Mouse (Mus musculus): ENCODE measurements around the gene 1520401A03Rik. TPM values are rescaled to one million over a fixed set of nuclear protein-coding genes. Genes with fewer than 3 reads are reported as not detected.
A peak's percentile ranks its signal among the peaks of the same experiment; 100 is the strongest.

The 1520401A03Rik gene
- total and polyA plus RNA-seq, 2 experiments from 2014 or later, result not detected

DNA sequence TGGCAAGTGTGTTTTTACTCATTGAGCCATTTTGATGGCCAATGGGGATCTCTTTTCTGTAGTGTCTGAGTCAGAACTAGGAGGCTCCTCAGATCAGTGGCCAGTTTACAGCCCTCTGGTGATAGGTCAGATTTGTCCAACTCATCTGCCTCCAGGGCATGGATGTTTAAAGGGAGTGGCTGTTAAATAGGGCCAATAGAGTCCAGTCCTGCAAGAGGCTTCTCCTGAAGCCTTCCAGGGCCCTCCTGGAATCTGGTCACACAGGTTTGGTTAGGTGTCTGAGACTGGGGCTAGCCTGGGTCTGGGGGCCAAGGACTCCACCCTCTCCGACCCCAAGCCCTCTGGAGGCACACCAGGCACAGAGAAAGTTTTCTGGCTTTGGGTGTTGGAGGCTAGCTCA, 28.1 kb downstream of the 1520401A03Rik start:
- 55% methylated on average over 1 of the region's 1 CpGs for WGBS
- H3K27me3 ChIP-seq (ENCODE audit: insufficient read depth, low read length), result peaks cover 8% of the 10 kb centered on the region

DNA sequence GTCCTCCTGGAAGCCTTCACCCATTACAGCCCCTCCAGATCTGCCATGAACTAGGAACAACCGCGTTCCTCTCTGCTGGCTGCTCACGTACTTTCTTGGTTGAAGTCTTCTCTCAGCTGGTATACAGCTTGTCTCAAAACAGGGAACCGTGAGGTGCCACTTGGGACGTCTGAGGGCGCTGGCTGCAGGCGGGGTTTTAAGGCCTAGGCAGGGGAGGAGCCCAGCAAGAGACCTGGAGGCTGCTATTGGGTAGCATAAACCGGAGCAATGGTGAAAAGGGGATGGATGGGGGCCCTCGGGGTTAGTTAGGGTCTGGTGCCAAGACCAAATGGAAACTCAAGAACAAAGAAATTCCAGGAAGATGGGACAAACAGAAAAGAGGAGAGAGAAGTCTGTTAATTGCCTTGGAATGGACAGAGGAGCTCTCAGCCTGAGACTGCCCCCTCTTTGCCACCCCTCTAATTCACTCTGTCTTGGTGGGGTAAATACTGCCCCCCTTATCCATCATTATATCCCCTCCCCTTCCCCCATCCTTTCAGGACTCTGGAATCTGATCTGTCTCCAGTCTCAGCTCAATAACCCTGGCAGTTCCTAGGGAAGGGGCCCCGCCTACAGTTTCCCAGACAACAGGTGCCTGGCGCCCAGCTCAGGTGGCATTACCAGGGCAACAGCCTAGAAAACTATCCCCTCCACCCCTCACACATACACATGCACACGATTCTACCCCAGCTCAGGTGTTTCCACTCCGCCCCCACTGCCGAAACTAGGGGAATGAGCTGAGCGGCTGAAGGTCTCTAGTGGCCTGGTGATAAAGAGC, 38.5 kb downstream of the 1520401A03Rik start, which contains the start of gene Cldn9:
TSS of gene Cldn9 (minus strand) at position 171 of the 817 bp plus-strand sequence.
- no peak within 1 kb of the TSS for H3K4me2 ChIP-seq (ENCODE audit: low read depth, low read length, poor library complexity, severe bottlenecking)
- WGBS, result 20% methylated on average over 15 of the region's 15 CpGs

More for the DNA sequence above, 28.1 kb downstream of the 1520401A03Rik start:
- TF ChIP-seq CTCF (IDR thresholded peaks at IDR 0.05), result no peak
- DNase-seq (ENCODE audit: low spot score), result no peak
- H3K9ac ChIP-seq (replicated peaks; ENCODE audit: low read length, poor library complexity, severe bottlenecking), result no peak overlapping the region
- ATAC-seq (ENCODE audit: low FRiP score), result no peak
- no peaks in the 10 kb centered on the region for H3K9me3 ChIP-seq (ENCODE audit: low read length)
- no peaks in the 10 kb centered on the region for H3K4me1 ChIP-seq (ENCODE audit: insufficient read depth, low read length)
- H3K4me3 ChIP-seq (ENCODE audit: low read depth, low read length), result no peak overlapping the region
- no peaks in the 10 kb centered on the region for H3K36me3 ChIP-seq (ENCODE audit: insufficient read depth, low read length)
- H3K4me2 ChIP-seq (ENCODE audit: low read depth, low read length, poor library complexity, severe bottlenecking), result no peak overlapping the region
- no peak overlapping the region for H3K27ac ChIP-seq (ENCODE audit: low read depth, low read length)

GRCm38 (mm10) chr17:23683226-23683625, 39.4 kb downstream of the 1520401A03Rik start:
- no peak for ATAC-seq (ENCODE audit: low FRiP score)

More for the DNA sequence above, 38.5 kb downstream of the 1520401A03Rik start, which contains the start of gene Cldn9:
- DNase-seq (ENCODE audit: low spot score) (no peak), ATAC-seq (ENCODE audit: low FRiP score) (peak; percentile 20; the same call in 1 of the 2 replicates)
- Histone ChIP-seq H3K9me3 (ENCODE audit: low read length) (no peaks in the 10 kb centered on the region), H3K4me1 (ENCODE audit: insufficient read depth, low read length) (peaks cover 2% of the 10 kb centered on the region; the same call in 1 of the 2 replicates), H3K27ac (ENCODE audit: low read depth, low read length) (no peak within 1 kb of the TSS), H3K27me3 (ENCODE audit: insufficient read depth, low read length) (peaks cover 43% of the 10 kb centered on the region), H3K36me3 (ENCODE audit: insufficient read depth, low read length) (no peaks in the 10 kb centered on the region), H3K4me3 (ENCODE audit: low read depth, low read length) (no peak within 1 kb of the TSS), H3K9ac (replicated peaks; ENCODE audit: low read length, poor library complexity, severe bottlenecking) (no peak within 1 kb of the TSS)
- TF ChIP-seq CTCF (IDR thresholded peaks at IDR 0.05), result no peak

DNA sequence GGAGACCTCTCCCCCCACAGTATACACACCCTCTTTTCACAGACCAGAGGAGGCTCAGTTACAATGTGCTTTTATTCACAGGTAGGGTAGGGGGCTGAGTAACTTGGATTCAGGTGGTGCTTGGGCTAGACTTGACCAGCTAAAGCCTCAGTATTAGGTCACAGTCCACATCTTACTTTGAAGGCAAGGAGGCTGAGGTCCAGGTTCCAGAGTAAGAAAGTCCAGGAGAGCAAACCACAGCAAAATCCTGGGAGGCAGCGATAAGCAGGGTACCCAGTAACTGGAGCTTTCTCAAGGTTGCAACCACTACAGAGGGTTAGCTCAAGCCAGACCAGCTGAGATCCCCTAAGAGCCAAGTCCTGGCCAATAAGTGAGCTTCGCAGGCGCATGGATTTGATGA, 40.1 kb downstream of the 1520401A03Rik start:
- no peak overlapping the region for H3K9ac ChIP-seq (replicated peaks; ENCODE audit: low read length, poor library complexity, severe bottlenecking)
- DNase-seq (ENCODE audit: low spot score) (no peak), ATAC-seq (ENCODE audit: low FRiP score) (no peak)
- peaks cover 2% of the 10 kb centered on the region; the same call in 1 of the 2 replicates for H3K4me1 ChIP-seq (ENCODE audit: insufficient read depth, low read length)
- H3K9me3 ChIP-seq (ENCODE audit: low read length), result no peaks in the 10 kb centered on the region
- no peaks in the 10 kb centered on the region for H3K36me3 ChIP-seq (ENCODE audit: insufficient read depth, low read length)
- H3K4me3 ChIP-seq (ENCODE audit: low read depth, low read length), result no peak overlapping the region
- no peak overlapping the region for H3K4me2 ChIP-seq (ENCODE audit: low read depth, low read length, poor library complexity, severe bottlenecking)
- 77% methylated on average over 3 of the region's 3 CpGs for WGBS
- H3K27me3 ChIP-seq (ENCODE audit: insufficient read depth, low read length), result peaks cover 46% of the 10 kb centered on the region
- no peak for TF ChIP-seq CTCF (IDR thresholded peaks at IDR 0.05)
- H3K27ac ChIP-seq (ENCODE audit: low read depth, low read length), result no peak overlapping the region

More at GRCm38 (mm10) chr17:23683226-23683625, 39.4 kb downstream of the 1520401A03Rik start:
- H3K9ac ChIP-seq (replicated peaks; ENCODE audit: low read length, poor library complexity, severe bottlenecking), result no peak overlapping the region
- peaks cover 2% of the 10 kb centered on the region; the same call in 1 of the 2 replicates for H3K4me1 ChIP-seq (ENCODE audit: insufficient read depth, low read length)
- no peaks in the 10 kb centered on the region for H3K9me3 ChIP-seq (ENCODE audit: low read length)
- no peak overlapping the region for H3K4me2 ChIP-seq (ENCODE audit: low read depth, low read length, poor library complexity, severe bottlenecking)
- DNase-seq (ENCODE audit: low spot score), result no peak
- H3K27me3 ChIP-seq (ENCODE audit: insufficient read depth, low read length), result peaks cover 46% of the 10 kb centered on the region
- H3K4me3 ChIP-seq (ENCODE audit: low read depth, low read length), result no peak overlapping the region
- WGBS, result 36% methylated on average over 15 of the region's 15 CpGs
- TF ChIP-seq CTCF (IDR thresholded peaks at IDR 0.05), result no peak
- no peak overlapping the region for H3K27ac ChIP-seq (ENCODE audit: low read depth, low read length)
- H3K36me3 ChIP-seq (ENCODE audit: insufficient read depth, low read length), result no peaks in the 10 kb centered on the region

DNA sequence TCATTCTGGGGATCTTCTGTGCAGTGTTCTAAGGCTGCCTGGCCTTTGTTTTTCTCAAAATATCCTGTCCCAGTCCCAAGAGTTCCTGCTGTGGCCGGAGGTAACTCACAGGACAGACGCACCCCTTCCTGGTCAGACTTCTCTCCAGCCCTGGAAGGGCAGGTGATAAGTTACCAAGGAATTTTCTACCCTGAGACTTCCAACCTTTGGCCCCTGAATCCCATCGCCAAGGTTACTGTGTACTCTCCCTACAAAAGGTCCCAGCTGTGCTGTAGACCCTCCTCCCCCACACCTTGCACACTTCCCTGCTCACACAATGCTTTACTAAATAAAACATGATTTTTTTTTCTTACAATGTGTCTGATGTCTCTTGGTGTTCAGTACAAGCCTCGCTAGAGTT, 40.5 kb downstream of the 1520401A03Rik start:
- Histone ChIP-seq H3K9me3 (ENCODE audit: low read length) (no peaks in the 10 kb centered on the region), H3K27me3 (ENCODE audit: insufficient read depth, low read length) (peaks cover 46% of the 10 kb centered on the region), H3K4me1 (ENCODE audit: insufficient read depth, low read length) (peaks cover 2% of the 10 kb centered on the region; the same call in 1 of the 2 replicates), H3K4me3 (ENCODE audit: low read depth, low read length) (no peak overlapping the region), H3K9ac (replicated peaks; ENCODE audit: low read length, poor library complexity, severe bottlenecking) (no peak overlapping the region), H3K27ac (ENCODE audit: low read depth, low read length) (no peak overlapping the region), H3K4me2 (ENCODE audit: low read depth, low read length, poor library complexity, severe bottlenecking) (no peak overlapping the region), H3K36me3 (ENCODE audit: insufficient read depth, low read length) (no peaks in the 10 kb centered on the region)
- DNase-seq (ENCODE audit: low spot score) (no peak), ATAC-seq (ENCODE audit: low FRiP score) (no peak)
- no peak for TF ChIP-seq CTCF (IDR thresholded peaks at IDR 0.05)
- 64% methylated on average over 4 of the region's 4 CpGs for WGBS

GRCm38 (mm10) chr17:23681086-23681485, 41.5 kb downstream of the 1520401A03Rik start:
- Histone ChIP-seq H3K27me3 (ENCODE audit: insufficient read depth, low read length) (peaks cover 46% of the 10 kb centered on the region), H3K4me1 (ENCODE audit: insufficient read depth, low read length) (peaks cover 6% of the 10 kb centered on the region), H3K9ac (replicated peaks; ENCODE audit: low read length, poor library complexity, severe bottlenecking) (no peak overlapping the region), H3K4me2 (ENCODE audit: low read depth, low read length, poor library complexity, severe bottlenecking) (no peak overlapping the region), H3K36me3 (ENCODE audit: insufficient read depth, low read length) (no peaks in the 10 kb centered on the region), H3K4me3 (ENCODE audit: low read depth, low read length) (no peak overlapping the region), H3K9me3 (ENCODE audit: low read length) (no peaks in the 10 kb centered on the region), H3K27ac (ENCODE audit: low read depth, low read length) (no peak overlapping the region)
- TF ChIP-seq CTCF (IDR thresholded peaks at IDR 0.05), result no peak
- DNase-seq (ENCODE audit: low spot score) (no peak), ATAC-seq (ENCODE audit: low FRiP score) (no peak)
- WGBS, result 82% methylated on average over 10 of the region's 10 CpGs

Data from midbrain, postnatal 0 days (tissue).